Mouse (Mus musculus): Measurements from ENCODE around the gene AI661453.
"Not testable (repeated sequence)": the region's sequence is repeated elsewhere in the genome, so short reads cannot be mapped to it uniquely, and the experiment has no call there.

AI661453 gene

GRCm38 (mm10) chr17:47436156-47436906 is at the start of gene AI661453:
TSS of gene AI661453 (plus strand) at chr17:47436615.
- CTCF ChIA-PET: no interaction called here

DNA sequence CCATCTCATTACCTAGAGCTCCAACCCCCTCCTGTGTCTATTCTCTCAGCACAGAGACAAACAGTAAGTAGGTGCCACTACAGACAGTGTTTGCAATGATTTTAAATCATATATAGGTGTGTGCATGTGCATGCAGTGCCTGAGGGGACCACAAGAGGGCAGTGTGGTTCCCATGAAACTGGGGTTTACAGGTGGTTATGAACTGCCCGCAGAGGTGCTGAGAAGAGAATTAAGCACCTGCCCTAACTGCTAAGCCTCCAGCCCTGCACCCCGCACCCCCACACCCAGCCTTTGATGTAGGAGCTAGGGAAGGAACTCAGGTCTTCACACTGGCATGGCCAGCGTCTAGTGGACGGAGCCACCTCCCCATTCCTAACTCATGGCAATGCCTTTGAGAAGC is 49.8 kb upstream of the AI661453 start:
- CTCF ChIA-PET: interaction anchor here (0.5 to 0.6 kb wide), 2 partner anchors 222 to 400 kb away, joined by 4 read pairs; no protein-coding TSS in a partner anchor

- CTCF ChIA-PET: interaction anchor here (0.6 kb wide), 1 partner anchor 405 kb away, joined by 3 read pairs; no protein-coding TSS in a partner anchor
Observed at GRCm38 (mm10) chr17:47394223-47394869, 42.1 kb upstream of the AI661453 start.

DNA sequence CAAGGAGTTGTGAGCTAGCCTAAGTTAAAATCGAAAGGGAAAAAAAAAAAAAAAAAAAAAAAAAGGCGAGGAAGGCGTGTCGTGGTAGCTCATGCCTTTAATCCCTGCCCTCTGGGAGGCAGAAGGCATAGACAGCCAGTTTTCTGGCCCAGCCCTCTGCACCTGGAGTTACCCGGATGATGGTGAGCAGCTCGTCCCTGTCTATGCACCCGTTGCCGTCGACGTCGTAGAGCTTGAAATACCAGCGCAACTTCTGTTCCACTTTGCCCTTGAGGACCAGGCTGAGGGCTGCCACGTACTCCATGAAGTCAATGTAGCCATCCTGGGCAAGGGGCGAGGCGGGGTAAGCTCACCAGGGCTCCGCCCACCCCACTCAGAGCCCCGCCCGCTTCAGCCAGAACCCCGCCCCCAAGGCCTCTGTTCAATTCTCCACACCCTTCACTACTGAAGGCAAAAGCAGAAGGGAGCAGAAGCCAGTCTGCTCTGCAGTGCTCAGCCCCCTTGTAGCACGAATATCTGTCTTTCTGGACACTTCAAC is 41.0 kb upstream of the AI661453 start:
- CTCF ChIA-PET: interaction anchor here (0.6 to 0.7 kb wide), 2 partner anchors 12 to 276 kb away, joined by 4 to 5 read pairs; no protein-coding TSS in a partner anchor

DNA sequence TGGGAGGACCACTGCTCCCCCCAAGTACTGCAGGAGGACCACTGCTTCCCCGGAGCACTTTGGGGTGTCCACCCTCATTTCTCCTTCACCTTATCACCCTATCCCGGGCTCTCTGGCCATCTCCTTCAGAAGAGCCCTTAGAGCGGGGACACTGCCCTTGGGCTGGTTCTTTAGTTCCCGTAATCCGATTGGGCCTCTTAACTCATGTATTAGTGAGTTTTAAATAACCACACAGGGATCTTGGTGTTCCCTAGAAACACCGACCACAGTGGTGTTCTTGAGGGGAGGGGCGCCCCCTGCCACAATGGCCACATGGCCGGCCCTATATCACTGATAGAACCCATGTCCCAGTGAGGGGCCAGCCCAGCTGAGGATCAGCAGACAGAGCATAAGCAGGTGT is 37.3 kb upstream of the AI661453 start:
- CTCF ChIA-PET: no interaction called here

- CTCF ChIA-PET: interaction anchor here (0.9 kb wide), 1 partner anchor 195 kb away, joined by 3 read pairs; no protein-coding TSS in a partner anchor
Observed at GRCm38 (mm10) chr17:47400451-47400850, 36.0 kb upstream of the AI661453 start, which contains the start of gene Guca1a. TSS of gene Guca1a (minus strand) at chr17:47400584.

DNA sequence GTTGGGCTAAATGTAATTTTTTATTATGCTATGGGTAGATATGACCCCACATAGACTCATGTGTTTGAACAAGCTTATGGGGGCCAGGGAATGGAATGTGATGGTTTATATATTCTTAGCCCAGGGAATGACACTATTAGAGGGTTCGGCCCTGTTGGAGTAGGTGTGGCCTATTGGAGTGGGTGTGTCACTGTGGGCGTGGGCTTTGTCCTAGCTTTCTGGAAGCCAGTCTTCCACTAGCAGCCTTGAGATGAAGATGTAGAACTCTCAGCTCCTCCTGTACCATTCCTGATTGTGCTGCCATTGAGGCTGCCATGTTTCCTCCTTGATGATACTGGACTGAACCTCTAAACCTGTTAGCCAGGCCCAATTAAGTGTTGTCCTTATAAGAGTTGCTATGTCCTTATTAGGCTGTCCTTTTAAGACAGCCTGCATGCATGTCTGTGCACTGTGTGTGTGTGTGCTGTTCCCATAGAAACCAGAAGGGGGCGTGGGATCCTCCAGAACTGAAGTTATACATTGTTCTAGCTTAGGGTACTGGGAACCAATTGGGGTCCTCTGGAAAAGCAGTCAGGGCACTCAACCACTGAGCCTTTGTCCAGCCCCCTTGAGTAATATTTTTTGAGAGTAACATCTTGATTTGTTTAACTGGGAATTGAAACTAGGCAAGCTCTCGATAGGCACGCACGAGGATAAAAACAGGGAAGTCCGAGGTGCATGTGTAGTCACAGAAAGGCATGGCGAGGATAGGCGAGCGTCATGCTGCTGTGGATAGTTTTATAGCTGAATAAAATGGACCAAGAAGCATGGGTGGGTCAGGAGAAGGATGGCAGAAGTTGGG is 28.5 kb upstream of the AI661453 start:
- CTCF ChIA-PET: interaction anchor here (0.7 kb wide), 1 partner anchor 13 kb away, joined by 4 read pairs; no protein-coding TSS in a partner anchor

- CTCF ChIA-PET: no interaction called here
Observed at GRCm38 (mm10) chr17:47408558-47408898, 27.9 kb upstream of the AI661453 start.

DNA sequence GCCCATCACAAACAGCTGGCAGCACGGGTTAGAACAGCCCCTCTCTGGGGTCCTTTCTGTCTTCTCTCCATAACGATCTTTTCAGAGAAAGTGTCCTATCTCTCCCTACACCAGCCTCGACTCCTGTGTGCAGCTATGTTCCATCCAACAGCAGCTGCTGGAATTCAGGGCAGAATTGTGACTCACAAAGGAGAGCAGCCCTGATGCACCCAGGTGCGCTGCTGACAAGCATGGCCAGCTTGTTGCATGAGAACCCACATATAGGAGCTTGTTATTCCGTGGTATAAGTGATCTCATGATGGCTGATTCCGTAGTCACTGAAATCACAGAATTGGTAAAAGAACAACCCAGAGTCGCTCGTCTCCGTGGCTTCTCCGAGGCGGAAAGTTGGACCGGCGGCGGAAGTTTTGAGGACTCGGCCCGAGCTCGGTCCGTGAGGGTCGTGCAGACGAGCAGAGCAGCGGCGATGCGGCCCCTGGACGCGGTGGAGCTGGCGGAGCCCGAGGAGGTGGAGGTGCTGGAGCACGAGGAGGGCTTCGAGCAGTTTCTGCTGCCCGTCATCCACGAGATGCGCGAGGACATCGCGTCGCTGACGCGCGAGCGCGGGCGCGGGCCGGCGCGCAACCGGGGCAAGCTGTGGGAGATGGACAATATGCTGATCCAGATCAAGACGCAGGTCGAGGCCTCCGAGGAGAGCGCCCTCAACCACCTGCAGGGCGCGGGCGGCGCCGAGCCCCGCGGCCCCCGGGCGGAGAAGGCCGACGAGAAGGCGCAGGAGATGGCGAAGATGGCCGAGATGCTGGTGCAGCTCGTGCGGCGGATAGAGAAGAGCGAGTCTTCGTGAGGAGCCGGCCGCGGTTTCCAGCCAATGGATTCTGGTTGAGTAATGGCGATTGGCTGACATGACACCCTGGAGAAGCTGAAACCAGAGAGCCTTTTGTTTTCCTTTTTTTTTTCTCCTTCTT is 26.2 kb upstream of the AI661453 start:
- CTCF ChIA-PET: interaction anchor here (0.6 kb wide), 1 partner anchor 9 kb away, joined by 4 read pairs; no protein-coding TSS in a partner anchor

GRCm38 (mm10) chr17:47420195-47420594 is 16.2 kb upstream of the AI661453 start:
- CTCF ChIA-PET: no interaction called here

GRCm38 (mm10) chr17:47421566-47421965 is 14.8 kb upstream of the AI661453 start:
- CTCF ChIA-PET: no interaction called here

GRCm38 (mm10) chr17:47422616-47423015 is 13.8 kb upstream of the AI661453 start:
- CTCF ChIA-PET: not testable (repeated sequence)

DNA sequence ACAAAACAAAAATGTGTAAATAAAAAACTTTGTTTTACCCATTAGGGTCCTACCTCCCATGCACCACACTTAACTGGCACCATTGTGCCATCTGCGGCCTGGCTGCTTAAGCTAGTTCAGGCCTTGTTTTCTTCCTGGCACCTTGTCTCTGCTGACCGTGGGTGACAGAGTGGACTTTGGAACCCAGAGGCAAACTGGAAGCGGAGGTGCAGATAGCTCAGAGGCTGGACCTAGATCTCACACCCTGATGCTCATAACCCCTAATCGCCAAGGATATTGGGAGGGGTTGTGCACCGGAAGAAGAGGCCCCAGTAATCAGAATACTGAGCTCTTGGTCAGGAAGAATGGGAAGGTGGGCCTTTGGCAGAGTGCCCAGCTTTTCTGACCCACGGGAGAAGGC is 12.2 kb upstream of the AI661453 start:
- CTCF ChIA-PET: no interaction called here

- CTCF ChIA-PET: no interaction called here
Observed at GRCm38 (mm10) chr17:47427316-47427715, 9.1 kb upstream of the AI661453 start.

- CTCF ChIA-PET: no interaction called here
Observed at GRCm38 (mm10) chr17:47428831-47429304, 7.5 kb upstream of the AI661453 start.

GRCm38 (mm10) chr17:47430815-47431214 is 5.6 kb upstream of the AI661453 start:
- CTCF ChIA-PET: no interaction called here

DNA sequence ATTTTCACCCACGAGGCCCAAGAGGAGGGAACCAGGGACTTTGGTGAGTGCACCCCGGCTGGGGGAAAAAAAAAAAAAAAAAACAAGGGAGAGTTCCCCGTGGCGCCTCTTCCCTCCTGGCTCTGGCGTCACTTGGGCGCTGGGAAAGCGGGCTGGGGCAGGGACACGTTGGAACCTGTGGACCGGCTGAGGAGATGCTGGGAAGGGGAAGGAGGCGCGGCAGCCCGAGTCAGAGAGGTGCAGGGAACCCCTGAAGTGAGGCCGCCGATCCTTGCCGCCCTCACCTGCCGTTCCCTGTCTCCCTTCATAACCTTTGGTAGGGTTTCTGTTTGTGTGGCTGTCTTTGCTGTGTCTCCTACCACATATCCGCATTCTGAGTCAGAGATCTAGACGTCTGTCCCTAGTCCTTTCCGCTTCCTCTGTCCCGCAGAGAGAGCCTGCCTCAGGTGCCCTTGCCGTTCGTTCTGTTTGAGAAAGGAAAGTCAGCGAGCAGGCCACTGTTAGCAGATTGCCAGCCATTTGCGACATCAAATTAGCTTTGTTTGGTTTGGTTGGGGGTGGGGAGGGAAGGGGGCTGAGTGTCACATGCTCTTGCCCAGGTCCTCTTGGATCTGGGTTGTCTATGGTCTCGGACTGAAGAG is 612 bp downstream of the AI661453 start, which contains the start of gene 1700001C19Rik:
Gene 1700001C19Rik (minus strand): TSS at position 470 of the 641 bp plus-strand sequence.
- CTCF ChIA-PET: interaction anchor here (0.6 kb wide), 1 partner anchor 49 kb away, joined by 3 read pairs; no protein-coding TSS in a partner anchor

GRCm38 (mm10) chr17:47438611-47439010 is 2.2 kb downstream of the AI661453 start:
- CTCF ChIA-PET: no interaction called here

- CTCF ChIA-PET: no interaction called here
Observed at GRCm38 (mm10) chr17:47439396-47440028, 3.1 kb downstream of the AI661453 start.
